Mouse (Mus musculus): Measurements from ENCODE around the gene Klra10.
"Not testable (repeated sequence)": the region's sequence is repeated elsewhere in the genome, so short reads cannot be mapped to it uniquely, and the experiment has no call there.

The Klra10 gene

GRCm38 (mm10) chr6:130281828-130282227 is at the start of gene Klra10:
Gene Klra10, minus strand, starts transcription at chr6:130281928.
- ATAC-seq (ENCODE audit: insufficient number of reproducible peaks, low FRiP score, low TSS enrichment), result not testable (repeated sequence)

GRCm38 (mm10) chr6:130287984-130288649 is 6.4 kb upstream of the Klra10 start:
- ATAC-seq (ENCODE audit: insufficient number of reproducible peaks, low FRiP score, low TSS enrichment), result no peak

- no peak for ATAC-seq (ENCODE audit: insufficient number of reproducible peaks, low FRiP score, low TSS enrichment)
Observed at GRCm38 (mm10) chr6:130255326-130255725, 26.4 kb downstream of the Klra10 start.

GRCm38 (mm10) chr6:130237536-130237935 is 44.2 kb downstream of the Klra10 start:
- no peak for ATAC-seq (ENCODE audit: insufficient number of reproducible peaks, low FRiP score, low TSS enrichment)

- no peak for ATAC-seq (ENCODE audit: insufficient number of reproducible peaks, low FRiP score, low TSS enrichment)
Observed at GRCm38 (mm10) chr6:130236635-130237034, 45.1 kb downstream of the Klra10 start.

GRCm38 (mm10) chr6:130233222-130233621 is 48.5 kb downstream of the Klra10 start, which contains the start of gene Klra7:
Gene Klra7, minus strand, starts transcription at chr6:130233322.
- ATAC-seq (ENCODE audit: insufficient number of reproducible peaks, low FRiP score, low TSS enrichment), result no peak
